8 mouse cellular contexts compared by ENCODE assay signal in the genomic region with DNA sequence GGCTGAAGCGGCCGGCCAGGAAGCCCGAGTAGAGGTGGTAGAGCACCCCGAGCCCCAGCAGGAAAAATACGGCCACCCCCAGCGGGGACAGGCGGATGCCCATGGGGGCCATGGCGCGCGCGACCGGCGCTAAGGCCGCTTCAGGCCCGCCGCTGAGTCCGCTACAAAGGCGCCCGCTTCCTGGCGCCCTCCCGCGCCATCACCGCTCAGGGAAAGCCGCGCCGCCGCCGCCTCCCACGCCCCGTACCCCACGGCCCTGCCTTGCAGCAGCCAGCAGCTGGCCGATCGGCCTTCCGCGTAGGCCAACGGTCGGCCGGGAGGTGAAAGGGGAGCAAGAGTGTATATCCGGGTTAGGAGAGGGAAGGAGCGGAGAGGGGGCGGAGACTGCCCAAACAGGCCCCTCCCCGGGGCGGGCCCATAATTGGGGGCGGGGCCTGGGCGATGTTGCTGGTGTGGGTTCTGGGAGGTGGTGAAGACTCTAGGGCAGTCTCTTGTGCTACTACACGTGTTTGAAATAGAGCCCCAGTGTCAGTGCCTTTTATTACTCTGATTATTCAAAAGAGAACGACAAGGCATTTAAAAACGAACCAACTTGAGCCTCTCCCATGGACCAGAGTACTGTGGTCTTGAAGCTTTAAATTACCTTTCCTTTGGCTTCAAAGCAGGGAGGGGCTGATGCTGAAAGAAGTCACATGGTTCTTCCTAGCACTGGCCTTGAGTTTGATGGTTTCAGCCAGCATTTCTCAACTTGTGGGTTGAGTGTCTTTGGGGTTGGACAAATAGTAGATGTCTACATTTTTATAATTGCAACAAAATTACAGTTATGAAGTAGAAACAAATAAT. TPM values are rescaled to one million over a fixed set of nuclear protein-coding genes. Genes with fewer than 3 reads are reported as not detected.
A peak's percentile ranks its signal among the peaks of the same experiment; 100 is the strongest.
DNase-seq lines count a peak whose midpoint lies in the region; ATAC-seq and TF ChIP-seq lines count a peak whose summit lies in the region.

A gene (minus strand): TSS at position 364 of the 843 bp plus-strand sequence.

- H3K9me3 ChIP-seq in lung, postnatal 0 days (ENCODE audit: low read length): no peaks in the 10 kb centered on the region

- H3K4me1 ChIP-seq in lung, postnatal 0 days (ENCODE audit: insufficient read depth, low read depth, low read length): peaks cover 4% of the 10 kb centered on the region; the same call in 1 of the 2 replicates

- ATAC-seq in hematopoietic stem cell, adult 5-6 weeks (replicated peaks in 1 of 2; ENCODE audit: insufficient read depth in 1 of 2, low FRiP score in 2 of 2, low TSS enrichment in 1 of 2, low read depth in 1 of 2, poor library complexity in 2 of 2, severe bottlenecking in 2 of 2): peak; percentile 88 to 93
- peak; percentile 96 for ATAC-seq in lung, postnatal 0 days

- no peak for TF ChIP-seq CTCF in lung, postnatal 0 days (IDR thresholded peaks at IDR 0.05)

- peak within 1 kb of the TSS; percentile 76 for H3K27ac ChIP-seq in lung, postnatal 0 days (ENCODE audit: low read length)

- TF ChIP-seq EP300 in lung, postnatal 0 days (IDR thresholded peaks at IDR 0.05): no peak

- no peaks in the 10 kb centered on the region for H3K27me3 ChIP-seq in lung, postnatal 0 days (replicated peaks; ENCODE audit: insufficient read depth, low read length)

- WGBS in lung, postnatal 0 days: 2% methylated on average over 42 of the region's 48 CpGs

- DNase-seq in MEL-GATA-1-ER (ENCODE audit: extremely low read depth, low read depth): peak; percentile 60
- peak; percentile 92 for DNase-seq in cerebellum, adult 8-10 months
- peak; percentile 77 for DNase-seq in forelimb bud, embryonic 11.5 days (ENCODE audit: low read depth, low spot score)
- DNase-seq in layer of hippocampus, adult 9-11 months: peak; percentile 91
- peak; percentile 93 for DNase-seq in lung, postnatal 0 days (ENCODE audit: low spot score)
- DNase-seq in ovary, postnatal 14 days (ENCODE audit: low spot score): peak; percentile 88
- peak; percentile 90 for DNase-seq in thymus, postnatal 14 days

- no peaks in the 10 kb centered on the region for H3K36me3 ChIP-seq in lung, postnatal 0 days (ENCODE audit: insufficient read depth, low read length)

- H3K9ac ChIP-seq in lung, postnatal 0 days (replicated peaks; ENCODE audit: low read depth): peak within 1 kb of the TSS; percentile 81

- peak within 1 kb of the TSS; percentile 81 for H3K4me3 ChIP-seq in lung, postnatal 0 days (ENCODE audit: low read depth, low read length)

- peak within 1 kb of the TSS; percentile 80 for H3K4me2 ChIP-seq in lung, postnatal 0 days (replicated peaks; ENCODE audit: low read depth, low read length)

RNA-seq across cellular contexts. Expression of the gene that starts here (rescaled TPM):
- 55.5 and 68.1 TPM in 2 replicates for total RNA-seq in hematopoietic stem cell, adult 5-6 weeks (2017)
- polyA plus RNA-seq in lung, postnatal 0 days (2015; fragmentation: Nextera tagmentation; extraction: Ambion mirVana): 24.5 and 25.2 TPM in 2 replicates

Comparison
In these comparisons a context has a peak if more than half of its experiments do, and no peak if none do; other contexts are left out.
1. Peak in every context shown above with its lines: DNase-seq, ATAC-seq, H3K4me3 ChIP-seq and H3K27ac ChIP-seq.